Mouse (Mus musculus): ENCODE data around the gene Ak7.

Gene Ak7

GRCm38 (mm10) chr12:105725736-105726135 lies 20.0 kb downstream of the Ak7 start:
- intact Hi-C loops (cut with DNase I) = loop anchor here (5.0 kb wide), 1 partner anchor 228 kb away; no protein-coding TSS in a partner anchor

GRCm38 (mm10) chr12:105727268-105727667 lies 21.5 kb downstream of the Ak7 start:
- intact Hi-C loops (cut with DNase I) = loop anchor here (5.0 kb wide), 1 partner anchor 230 kb away; no protein-coding TSS in a partner anchor

GRCm38 (mm10) chr12:105727964-105728363 lies 22.2 kb downstream of the Ak7 start:
- intact Hi-C loops (cut with DNase I) = loop anchor here (5.0 kb wide), 1 partner anchor 231 kb away; no protein-coding TSS in a partner anchor

- intact Hi-C loops (cut with DNase I) = no loop called here
These were observed 25.2 kb downstream of the Ak7 start for GRCm38 (mm10) chr12:105730851-105731460.

GRCm38 (mm10) chr12:105733370-105734159 lies 27.8 kb downstream of the Ak7 start:
- intact Hi-C loops (cut with DNase I) = no loop called here

- intact Hi-C loops (cut with DNase I) = no loop called here
These were observed 29.6 kb downstream of the Ak7 start for GRCm38 (mm10) chr12:105735226-105735888.

GRCm38 (mm10) chr12:105735889-105736251 lies 30.1 kb downstream of the Ak7 start:
- intact Hi-C loops (cut with DNase I) = no loop called here

GRCm38 (mm10) chr12:105738316-105739096 lies 32.7 kb downstream of the Ak7 start:
- intact Hi-C loops (cut with DNase I) = no loop called here

- intact Hi-C loops (cut with DNase I) = no loop called here
These were observed 33.9 kb downstream of the Ak7 start for GRCm38 (mm10) chr12:105739656-105740055.

- intact Hi-C loops (cut with DNase I) = no loop called here
These were observed 42.3 kb downstream of the Ak7 start for GRCm38 (mm10) chr12:105748114-105748513.

- intact Hi-C loops (cut with DNase I) = no loop called here
These were observed 48.0 kb downstream of the Ak7 start for GRCm38 (mm10) chr12:105753813-105754212.

- intact Hi-C loops (cut with DNase I) = no loop called here
These were observed 52.2 kb downstream of the Ak7 start for GRCm38 (mm10) chr12:105757816-105758497.

- intact Hi-C loops (cut with DNase I) = no loop called here
These were observed 53.1 kb downstream of the Ak7 start for GRCm38 (mm10) chr12:105758911-105759310.

- intact Hi-C loops (cut with DNase I) = no loop called here
These were observed 54.2 kb downstream of the Ak7 start for GRCm38 (mm10) chr12:105759849-105760478.

- intact Hi-C loops (cut with DNase I) = no loop called here
These were observed 55.4 kb downstream of the Ak7 start for GRCm38 (mm10) chr12:105761171-105761570.

- intact Hi-C loops (cut with DNase I) = no loop called here
These were observed 55.9 kb downstream of the Ak7 start for GRCm38 (mm10) chr12:105761629-105762028.

GRCm38 (mm10) chr12:105769700-105770099 lies 63.9 kb downstream of the Ak7 start:
- intact Hi-C loops (cut with DNase I) = no loop called here

GRCm38 (mm10) chr12:105774871-105775270 lies 69.1 kb downstream of the Ak7 start:
- intact Hi-C loops (cut with DNase I) = no loop called here

GRCm38 (mm10) chr12:105777651-105778050 lies 71.9 kb downstream of the Ak7 start:
- intact Hi-C loops (cut with DNase I) = no loop called here
